Mouse (Mus musculus): ENCODE data around the gene Gm45140. TPM values are rescaled to one million over a fixed set of nuclear protein-coding genes. Genes with fewer than 3 reads are reported as not detected.

Gm45140 gene
- polyA plus RNA-seq, 1 experiment from 2014 or later: 3.3 TPM

GRCm38 (mm10) chr6:87745301-87745700 lies 90.3 kb downstream of the Gm45140 start:
- Histone ChIP-seq H3K9ac (no peak overlapping the region), H3K4me3 (replicated peaks) (no peak overlapping the region), H3K27me3 (replicated peaks) (no peaks in the 10 kb centered on the region), H3K4me2 (replicated peaks) (no peak overlapping the region), H3K4me1 (replicated peaks) (peaks cover 8% of the 10 kb centered on the region; the same call in 1 of the 2 replicates), H3K36me3 (no peaks in the 10 kb centered on the region), H3K9me3 (no peaks in the 10 kb centered on the region), H3K27ac (no peak overlapping the region)
- no peak for ATAC-seq
- WGBS: 32% methylated on average over 1 of the region's 1 CpGs

GRCm38 (mm10) chr6:87744632-87745031 lies 91.0 kb downstream of the Gm45140 start:
- Histone ChIP-seq H3K27ac (no peak overlapping the region), H3K4me2 (replicated peaks) (no peak overlapping the region), H3K4me1 (replicated peaks) (peaks cover 8% of the 10 kb centered on the region; the same call in 1 of the 2 replicates), H3K9me3 (no peaks in the 10 kb centered on the region), H3K27me3 (replicated peaks) (no peaks in the 10 kb centered on the region), H3K4me3 (replicated peaks) (no peak overlapping the region), H3K9ac (no peak overlapping the region), H3K36me3 (no peaks in the 10 kb centered on the region)
- 86% methylated on average over 3 of the region's 3 CpGs for WGBS
- ATAC-seq: no peak

GRCm38 (mm10) chr6:87743281-87743680 lies 92.3 kb downstream of the Gm45140 start:
- Histone ChIP-seq H3K27ac (no peak overlapping the region), H3K4me2 (replicated peaks) (no peak overlapping the region), H3K9ac (no peak overlapping the region), H3K9me3 (no peaks in the 10 kb centered on the region), H3K4me1 (replicated peaks) (peaks cover 8% of the 10 kb centered on the region; the same call in 1 of the 2 replicates), H3K4me3 (replicated peaks) (no peak overlapping the region), H3K36me3 (no peaks in the 10 kb centered on the region), H3K27me3 (replicated peaks) (no peaks in the 10 kb centered on the region)
- 79% methylated on average over 5 of the region's 5 CpGs for WGBS
- ATAC-seq: no peak

GRCm38 (mm10) chr6:87742804-87743203 lies 92.8 kb downstream of the Gm45140 start:
- H3K9me3 ChIP-seq: no peaks in the 10 kb centered on the region
- H3K4me3 ChIP-seq (replicated peaks): no peak overlapping the region
- H3K9ac ChIP-seq: no peak overlapping the region
- H3K36me3 ChIP-seq: no peaks in the 10 kb centered on the region
- no peaks in the 10 kb centered on the region for H3K27me3 ChIP-seq (replicated peaks)
- H3K4me2 ChIP-seq (replicated peaks): no peak overlapping the region
- 79% methylated on average over 5 of the region's 5 CpGs for WGBS
- ATAC-seq: no peak
- H3K27ac ChIP-seq: no peak overlapping the region
- peaks cover 8% of the 10 kb centered on the region; the same call in 1 of the 2 replicates for H3K4me1 ChIP-seq (replicated peaks)

GRCm38 (mm10) chr6:87741978-87742377 lies 93.6 kb downstream of the Gm45140 start:
- Histone ChIP-seq H3K4me3 (replicated peaks) (no peak overlapping the region), H3K9me3 (no peaks in the 10 kb centered on the region), H3K9ac (no peak overlapping the region), H3K4me1 (replicated peaks) (peaks cover 6% of the 10 kb centered on the region; the same call in 1 of the 2 replicates), H3K36me3 (no peaks in the 10 kb centered on the region), H3K4me2 (replicated peaks) (no peak overlapping the region), H3K27ac (no peak overlapping the region), H3K27me3 (replicated peaks) (no peaks in the 10 kb centered on the region)
- no peak for ATAC-seq
- 84% methylated on average over 8 of the region's 8 CpGs for whole genome bisulfite sequencing

- Histone ChIP-seq H3K27ac (no peak overlapping the region), H3K9me3 (no peaks in the 10 kb centered on the region), H3K4me2 (replicated peaks) (no peak overlapping the region), H3K4me3 (replicated peaks) (no peak overlapping the region), H3K9ac (no peak overlapping the region), H3K27me3 (replicated peaks) (no peaks in the 10 kb centered on the region), H3K4me1 (replicated peaks) (no peaks in the 10 kb centered on the region; the same call in 1 of the 2 replicates), H3K36me3 (no peaks in the 10 kb centered on the region)
- ATAC-seq: no peak
Observed at GRCm38 (mm10) chr6:87740496-87740895, 95.1 kb downstream of the Gm45140 start.

GRCm38 (mm10) chr6:87739898-87740297 lies 95.7 kb downstream of the Gm45140 start:
- no peak overlapping the region for H3K4me2 ChIP-seq (replicated peaks)
- no peaks in the 10 kb centered on the region for H3K36me3 ChIP-seq
- ATAC-seq: no peak
- no peak overlapping the region for H3K27ac ChIP-seq
- no peak overlapping the region for H3K9ac ChIP-seq
- no peaks in the 10 kb centered on the region for H3K27me3 ChIP-seq (replicated peaks)
- WGBS: 37% methylated on average over 6 of the region's 6 CpGs
- H3K4me1 ChIP-seq (replicated peaks): no peaks in the 10 kb centered on the region; the same call in 1 of the 2 replicates
- no peaks in the 10 kb centered on the region for H3K9me3 ChIP-seq
- H3K4me3 ChIP-seq (replicated peaks): no peak overlapping the region

Other genes starting within 250 kb of the Gm45140 start
- 2.6 and 2.7 TPM in 2 replicates for gene Prokr1, start 245.1 kb downstream of the Gm45140 start, polyA plus RNA-seq (2015; fragmentation: Nextera tagmentation; extraction: Ambion mirVana)
- 13.3 and 15.1 TPM in 2 replicates for gene Aplf, start 163.6 kb downstream of the Gm45140 start, polyA plus RNA-seq (2015; fragmentation: Nextera tagmentation; extraction: Ambion mirVana)
- 0.90 and 1.0 TPM in 2 replicates for gene Efcc1, start 104.9 kb downstream of the Gm45140 start, polyA plus RNA-seq (2015; fragmentation: Nextera tagmentation; extraction: Ambion mirVana)
- 1.4 and 2.2 TPM in 2 replicates for gene Gp9, start 57.7 kb downstream of the Gm45140 start, polyA plus RNA-seq (2015; fragmentation: Nextera tagmentation; extraction: Ambion mirVana)
- gene Rab43, start 23.6 kb downstream of the Gm45140 start, polyA plus RNA-seq (2015; fragmentation: Nextera tagmentation; extraction: Ambion mirVana): 11.0 and 12.2 TPM in 2 replicates
- 50.7 and 58.1 TPM in 2 replicates for gene Isy1, start 3.0 kb upstream of the Gm45140 start, polyA plus RNA-seq (2015; fragmentation: Nextera tagmentation; extraction: Ambion mirVana)
- 991 and 1,100 TPM in 2 replicates for gene Cnbp, start 15.3 kb upstream of the Gm45140 start, polyA plus RNA-seq (2015; fragmentation: Nextera tagmentation; extraction: Ambion mirVana)
- gene Copg1, start 52.0 kb upstream of the Gm45140 start, polyA plus RNA-seq (2015; fragmentation: Nextera tagmentation; extraction: Ambion mirVana): 154 and 161 TPM in 2 replicates
- 41.0 TPM in 2 replicates for gene Hmces, start 78.1 kb upstream of the Gm45140 start, polyA plus RNA-seq (2015; fragmentation: Nextera tagmentation; extraction: Ambion mirVana)
- 23.4 and 29.6 TPM in 2 replicates for gene H1fx, start 145.8 kb upstream of the Gm45140 start, polyA plus RNA-seq (2015; fragmentation: Nextera tagmentation; extraction: Ambion mirVana)
- 243 and 244 TPM in 2 replicates for gene Rab7, start 209.5 kb upstream of the Gm45140 start, polyA plus RNA-seq (2015; fragmentation: Nextera tagmentation; extraction: Ambion mirVana)
- 423 and 425 TPM in 2 replicates for gene Rpn1, start 248.7 kb upstream of the Gm45140 start, polyA plus RNA-seq (2015; fragmentation: Nextera tagmentation; extraction: Ambion mirVana)

Measured in intestine, embryonic 15.5 days (tissue).